Mouse (Mus musculus) MEL (cell line): ENCODE results near the gene Erbb4. TPM values are rescaled to one million over a fixed set of nuclear protein-coding genes. Genes with fewer than 3 reads are reported as not detected.

ENCODE experiments used
- DNase-seq: peaks from one replicate; pipeline ENCODE4 v3.0.0; 2011; ENCODE audit warnings: low read depth, low spot score
- H3K27ac ChIP-seq: 2 replicates; pipeline ENCODE4 v1.5.1; 2012; ENCODE audit warnings: low read depth, mild to moderate bottlenecking, control low read depth, low read length, moderate library complexity; ENCODE audit not compliant: control insufficient read depth
- H3K27me3 ChIP-seq, 2 experiments: fragments of 150-350 bp in 1 of 2; sonication (generic) in 1 of 2; 2 replicates each; pipeline ENCODE4 v1.6.1; 2012; ENCODE audit warnings: low read length in 2 of 2, mild to moderate bottlenecking in 2 of 2, improper control_type of control experiment in 1 of 2, moderate library complexity in 1 of 2; ENCODE audit not compliant: insufficient read depth in 2 of 2, control insufficient read depth in 1 of 2
- H3K36me3 ChIP-seq, 2 experiments: 2 replicates each; pipeline ENCODE4 v1.6.1; 2012 to 2014; ENCODE audit warnings: low read length in 2 of 2, improper control_type of control experiment in 1 of 2, inconsistent platforms in 1 of 2, mild to moderate bottlenecking in 1 of 2; ENCODE audit not compliant: insufficient read depth in 2 of 2, control insufficient read depth in 1 of 2
- H3K4me1 ChIP-seq, 2 experiments: fragments of 150-350 bp in 1 of 2; sonication (generic) in 1 of 2; 2 replicates each; pipeline ENCODE4 v1.6.1; 2012; ENCODE audit warnings: low read length in 2 of 2, improper control_type of control experiment in 1 of 2, mild to moderate bottlenecking in 1 of 2; ENCODE audit not compliant: insufficient read depth in 2 of 2, control insufficient read depth in 1 of 2
- H3K4me3 ChIP-seq, 2 experiments: fragments of 150-350 bp in 1 of 2; sonication (generic) in 1 of 2; 2 replicates each; pipeline ENCODE4 v1.5.1; 2012; ENCODE audit warnings: low read depth in 2 of 2, low read length in 2 of 2, mild to moderate bottlenecking in 2 of 2, moderate library complexity in 2 of 2, control low read depth in 1 of 2, improper control_type of control experiment in 1 of 2; ENCODE audit not compliant: control insufficient read depth in 1 of 2, insufficient read depth in 1 of 2
- H3K79me2 ChIP-seq: 2 replicates; pipeline ENCODE4 v1.6.1; 2012; ENCODE audit warnings: mild to moderate bottlenecking, low read length, moderate library complexity; ENCODE audit not compliant: control insufficient read depth, poor library complexity, insufficient read depth
- H3K9ac ChIP-seq: 2 replicates; pipeline ENCODE4 v1.6.1; 2012; ENCODE audit warnings: low read depth, mild to moderate bottlenecking, control low read depth, low read length, moderate library complexity; ENCODE audit not compliant: control insufficient read depth, poor library complexity, severe bottlenecking
- H3K9me3 ChIP-seq: fragments of 150-350 bp; sonication (generic); replicated peaks from 2 replicates; pipeline ENCODE4 v1.6.1; 2012; ENCODE audit warnings: mild to moderate bottlenecking, low read length, improper control_type of control experiment, moderate library complexity; ENCODE audit not compliant: insufficient read depth
- BHLHE40 ChIP-seq: IDR thresholded peaks from 2 replicates; pipeline ENCODE4 v1.6.1; 2012; ENCODE audit warnings: low read depth, mild to moderate bottlenecking, inconsistent platforms, low read length, improper control_type of control experiment, borderline replicate concordance
- CHD1 ChIP-seq: IDR thresholded peaks from 2 replicates; pipeline ENCODE4 v1.6.1; 2012; ENCODE audit warnings: low read depth, mild to moderate bottlenecking, inconsistent platforms, low read length, improper control_type of control experiment
- CHD2 ChIP-seq: IDR thresholded peaks from 2 replicates; pipeline ENCODE4 v1.6.1; 2011; ENCODE audit warnings: low read length, improper control_type of control experiment
- ELF1 ChIP-seq: IDR thresholded peaks from 2 replicates; pipeline ENCODE4 v1.6.1; 2014; ENCODE audit warnings: low read depth, mild to moderate bottlenecking, inconsistent platforms, low read length, improper control_type of control experiment, moderate library complexity
- GABPA ChIP-seq: IDR thresholded peaks from 2 replicates; pipeline ENCODE4 v1.6.1; 2012; ENCODE audit warnings: low read depth, mild to moderate bottlenecking, inconsistent platforms, low read length, improper control_type of control experiment, moderate library complexity
- HCFC1 ChIP-seq: IDR thresholded peaks from 2 replicates; pipeline ENCODE4 v1.6.1; 2012; ENCODE audit warnings: low read depth, mild to moderate bottlenecking, inconsistent platforms, low read length, improper control_type of control experiment, moderate library complexity
- JUND ChIP-seq: IDR thresholded peaks from 2 replicates; pipeline ENCODE4 v1.6.1; 2011; ENCODE audit warnings: low read depth, mild to moderate bottlenecking, improper control_type of control experiment, low read length
- MAX ChIP-seq: IDR thresholded peaks from 2 replicates; pipeline ENCODE4 v1.6.1; 2011; ENCODE audit warnings: low read length, improper control_type of control experiment
- MAZ ChIP-seq: IDR thresholded peaks from 2 replicates; pipeline ENCODE4 v1.6.1; 2012; ENCODE audit warnings: low read depth, mild to moderate bottlenecking, inconsistent platforms, low read length, improper control_type of control experiment
- MXI1 ChIP-seq: IDR thresholded peaks from 2 replicates; pipeline ENCODE4 v1.6.1; 2011; ENCODE audit warnings: mild to moderate bottlenecking, low read depth, low read length, improper control_type of control experiment
- MYB ChIP-seq: IDR thresholded peaks from 2 replicates; pipeline ENCODE4 v1.6.1; 2011; ENCODE audit warnings: mild to moderate bottlenecking, low read depth, low read length, improper control_type of control experiment
- NRF1 ChIP-seq: IDR thresholded peaks from 2 replicates; pipeline ENCODE4 v1.6.1; 2014; ENCODE audit warnings: low read depth, mild to moderate bottlenecking, inconsistent platforms, low read length, improper control_type of control experiment, moderate library complexity; ENCODE audit not compliant: poor library complexity, insufficient read depth, severe bottlenecking
- POLR2AphosphoS5 ChIP-seq: IDR thresholded peaks from 2 replicates; pipeline ENCODE4 v1.6.1; 2012; ENCODE audit warnings: low read depth, borderline replicate concordance, mild to moderate bottlenecking, inconsistent platforms, low read length, moderate library complexity, mixed read lengths
- RAD21 ChIP-seq: IDR thresholded peaks from 2 replicates; pipeline ENCODE4 v1.6.1; 2011; ENCODE audit warnings: mild to moderate bottlenecking, low read depth, low read length, improper control_type of control experiment
- TAL1 ChIP-seq: IDR thresholded peaks from 2 replicates; pipeline ENCODE4 v1.6.1; 2012; ENCODE audit warnings: mild to moderate bottlenecking, inconsistent platforms, low read length, moderate library complexity, mixed read lengths
- ZKSCAN1 ChIP-seq: IDR thresholded peaks from 2 replicates; pipeline ENCODE4 v1.6.1; 2012; ENCODE audit warnings: low read depth, mild to moderate bottlenecking, inconsistent platforms, low read length, improper control_type of control experiment, moderate library complexity
- ZMIZ1 ChIP-seq: IDR thresholded peaks from 2 replicates; pipeline ENCODE4 v1.6.1; 2012; ENCODE audit warnings: low read depth, mild to moderate bottlenecking, inconsistent platforms, low read length, improper control_type of control experiment, moderate library complexity
- polyA plus RNA-seq, 2 experiments: library from polyadenylated mRNA; stranded (reverse) in 1 of 2; unstranded in 1 of 2; fragments of >175 nt in 1 of 2; fragments of >200 nt in 1 of 2; gene quantifications; 2 replicates each; pipeline versions ENCODE4 v1.2.1 to v1.2.4; 2012; ENCODE audit warnings: low replicate concordance in 2 of 2, low read depth in 1 of 2; ENCODE audit not compliant: insufficient read length in 2 of 2, insufficient read depth in 1 of 2, missing spikeins in 1 of 2
- total RNA-seq: library from RNA; depleted of rRNA; stranded (reverse); fragments of 300-350 nt; gene quantifications from 2 replicates; pipeline ENCODE4 v1.2.3, GENCODE M21; 2012

The Erbb4 gene
- total and polyA plus RNA-seq, 3 experiments, result not detected

DNA sequence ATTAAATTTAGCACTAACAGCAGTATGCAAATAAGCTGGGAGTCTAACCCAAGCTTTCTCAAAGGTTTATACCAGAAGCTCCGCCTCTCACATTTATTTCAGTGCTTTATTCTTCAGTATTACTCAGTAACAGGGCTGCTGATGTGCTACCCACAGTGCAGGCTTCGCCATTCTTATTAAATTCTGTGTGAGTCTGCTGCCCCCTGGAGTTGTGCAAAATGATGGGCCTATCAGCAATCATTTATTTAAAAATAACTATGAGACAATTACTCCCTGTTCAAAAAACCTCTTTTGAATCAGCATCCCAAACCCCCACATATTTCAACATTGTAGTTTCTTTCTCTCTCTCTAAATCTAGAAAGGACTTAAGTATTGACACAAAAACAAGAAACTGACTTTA is 6.2 kb downstream of the Erbb4 start:
- no peak overlapping the region for H3K9ac ChIP-seq
- no peaks in the 10 kb centered on the region for H3K27me3 ChIP-seq
- DNase-seq, result no peak
- H3K79me2 ChIP-seq, result no peaks in the 10 kb centered on the region
- no peaks in the 10 kb centered on the region for H3K4me1 ChIP-seq
- no peaks in the 10 kb centered on the region for H3K9me3 ChIP-seq
- TF ChIP-seq ZKSCAN1, result no peak
- no peak for TF ChIP-seq BHLHE40
- no peak for TF ChIP-seq MYB
- no peak for TF ChIP-seq MAZ
- TF ChIP-seq NRF1, result no peak
- TF ChIP-seq RAD21, result no peak
- no peak for TF ChIP-seq MAX
- TF ChIP-seq CHD2, result no peak
- TF ChIP-seq MXI1, result no peak
- no peak for TF ChIP-seq TAL1
- H3K36me3 ChIP-seq, result no peaks in the 10 kb centered on the region
- H3K27ac ChIP-seq, result no peak overlapping the region
- H3K4me3 ChIP-seq, result no peak overlapping the region

DNA sequence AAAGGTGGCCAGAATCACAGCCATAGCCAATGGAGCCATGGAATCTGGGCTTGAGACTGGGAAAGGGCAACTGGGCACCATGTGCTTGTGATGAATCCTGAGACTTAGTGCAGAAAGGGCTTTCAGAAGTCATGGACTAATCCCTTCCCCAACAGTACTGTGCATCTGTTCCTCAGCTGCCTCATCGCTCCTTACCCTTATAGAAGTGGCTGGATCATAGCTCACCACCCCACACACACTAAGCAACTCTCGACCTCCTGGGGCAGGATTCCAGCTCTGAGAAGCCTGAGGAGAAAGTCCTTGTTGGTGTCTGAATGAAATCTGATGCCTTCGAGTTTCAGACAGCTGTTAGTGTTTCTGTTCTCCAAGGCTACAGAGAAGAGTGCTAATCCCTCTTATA is 14.8 kb downstream of the Erbb4 start:
- DNase-seq, result no peak
- Histone ChIP-seq H3K4me3 (no peak overlapping the region), H3K36me3 (no peaks in the 10 kb centered on the region), H3K4me1 (no peaks in the 10 kb centered on the region), H3K27ac (no peak overlapping the region), H3K79me2 (no peaks in the 10 kb centered on the region), H3K9me3 (no peaks in the 10 kb centered on the region), H3K27me3 (no peaks in the 10 kb centered on the region), H3K9ac (no peak overlapping the region)
- TF ChIP-seq MAZ (no peak), ELF1 (no peak), HCFC1 (no peak)

DNA sequence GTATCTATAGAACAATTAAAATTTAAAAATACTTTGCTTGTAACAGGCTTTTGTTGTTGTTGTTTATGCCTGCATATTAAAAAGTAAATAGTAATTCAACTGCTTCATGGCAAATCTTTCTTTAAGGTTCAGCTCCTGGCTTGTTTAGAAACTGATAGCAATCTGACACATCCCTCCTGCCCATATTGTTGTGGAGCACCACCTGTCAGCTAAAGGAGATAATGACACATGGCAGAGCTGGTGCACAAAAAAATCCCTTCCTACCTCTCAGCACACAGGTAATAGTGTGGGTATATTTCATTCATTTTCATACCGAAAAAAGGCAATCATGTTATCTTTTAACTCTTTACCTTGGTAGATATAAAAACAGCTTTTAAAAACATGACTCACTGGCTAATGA is 18.5 kb downstream of the Erbb4 start:
- Histone ChIP-seq H3K9me3 (no peaks in the 10 kb centered on the region), H3K4me3 (no peak overlapping the region), H3K27ac (no peak overlapping the region), H3K36me3 (no peaks in the 10 kb centered on the region), H3K27me3 (no peaks in the 10 kb centered on the region), H3K9ac (no peak overlapping the region), H3K79me2 (no peaks in the 10 kb centered on the region), H3K4me1 (no peaks in the 10 kb centered on the region)
- TF ChIP-seq ZMIZ1, result no peak
- TF ChIP-seq GABPA, result no peak
- no peak for TF ChIP-seq CHD1
- no peak for TF ChIP-seq TAL1
- TF ChIP-seq ELF1, result no peak
- no peak for TF ChIP-seq JUND
- TF ChIP-seq POLR2AphosphoS5, result no peak
- DNase-seq, result no peak
